Mouse (Mus musculus): ENCODE measurements around the gene Prkar2b. TPM values are rescaled to one million over a fixed set of nuclear protein-coding genes. Genes with fewer than 3 reads are reported as not detected.

Prkar2b gene
- polyA plus RNA-seq, 1 experiment from 2014 or later = 18.9 TPM

GRCm38 (mm10) chr12:31939026-31939425 lies 122.1 kb downstream of the Prkar2b start:
- H3K36me3 ChIP-seq = peaks cover 74% of the 10 kb centered on the region
- no peak overlapping the region for H3K4me3 ChIP-seq
- peaks cover 7% of the 10 kb centered on the region for H3K4me1 ChIP-seq (replicated peaks)
- H3K9ac ChIP-seq = no peak overlapping the region
- no peak for ATAC-seq (ENCODE audit: insufficient number of reproducible peaks, low FRiP score)
- no peak overlapping the region for H3K4me2 ChIP-seq
- no peaks in the 10 kb centered on the region for H3K27me3 ChIP-seq (replicated peaks)
- H3K9me3 ChIP-seq (replicated peaks) = no peaks in the 10 kb centered on the region
- no peak overlapping the region for H3K27ac ChIP-seq (ENCODE audit: poor library complexity, severe bottlenecking)

GRCm38 (mm10) chr12:31938391-31938997 lies 122.6 kb downstream of the Prkar2b start:
- no peak for ATAC-seq (ENCODE audit: insufficient number of reproducible peaks, low FRiP score)
- H3K4me3 ChIP-seq = no peak overlapping the region
- no peak overlapping the region for H3K27ac ChIP-seq (ENCODE audit: poor library complexity, severe bottlenecking)
- no peak overlapping the region for H3K9ac ChIP-seq
- peaks cover 3% of the 10 kb centered on the region for H3K4me1 ChIP-seq (replicated peaks)
- H3K4me2 ChIP-seq = no peak overlapping the region
- WGBS = 92% methylated on average over 4 of the region's 4 CpGs
- H3K9me3 ChIP-seq (replicated peaks) = no peaks in the 10 kb centered on the region
- H3K27me3 ChIP-seq (replicated peaks) = no peaks in the 10 kb centered on the region
- H3K36me3 ChIP-seq = peaks cover 71% of the 10 kb centered on the region

- ATAC-seq (ENCODE audit: insufficient number of reproducible peaks, low FRiP score) = no peak
- WGBS = 85% methylated on average over 3 of the region's 3 CpGs
- no peak overlapping the region for H3K4me2 ChIP-seq
Measured at GRCm38 (mm10) chr12:31937613-31938012, 123.5 kb downstream of the Prkar2b start.

GRCm38 (mm10) chr12:31936657-31937300 lies 124.3 kb downstream of the Prkar2b start:
- no peaks in the 10 kb centered on the region for H3K9me3 ChIP-seq (replicated peaks)
- ATAC-seq (ENCODE audit: insufficient number of reproducible peaks, low FRiP score) = no peak
- no peak overlapping the region for H3K27ac ChIP-seq (ENCODE audit: poor library complexity, severe bottlenecking)
- no peak overlapping the region for H3K4me2 ChIP-seq
- H3K36me3 ChIP-seq = peaks cover 74% of the 10 kb centered on the region
- 49% methylated on average over 6 of the region's 6 CpGs for WGBS
- no peak overlapping the region for H3K9ac ChIP-seq
- no peaks in the 10 kb centered on the region for H3K27me3 ChIP-seq (replicated peaks)
- no peak overlapping the region for H3K4me3 ChIP-seq
- H3K4me1 ChIP-seq (replicated peaks) = no peaks in the 10 kb centered on the region

More at GRCm38 (mm10) chr12:31937613-31938012, 123.5 kb downstream of the Prkar2b start:
- Histone ChIP-seq H3K9me3 (replicated peaks) (no peaks in the 10 kb centered on the region), H3K27me3 (replicated peaks) (no peaks in the 10 kb centered on the region), H3K4me3 (no peak overlapping the region), H3K4me1 (replicated peaks) (no peaks in the 10 kb centered on the region), H3K27ac (ENCODE audit: poor library complexity, severe bottlenecking) (no peak overlapping the region), H3K9ac (no peak overlapping the region), H3K36me3 (peaks cover 70% of the 10 kb centered on the region)

- Histone ChIP-seq H3K9me3 (replicated peaks) (no peaks in the 10 kb centered on the region), H3K4me1 (replicated peaks) (no peaks in the 10 kb centered on the region), H3K36me3 (peaks cover 73% of the 10 kb centered on the region), H3K9ac (no peak overlapping the region), H3K27me3 (replicated peaks) (no peaks in the 10 kb centered on the region), H3K27ac (ENCODE audit: poor library complexity, severe bottlenecking) (no peak overlapping the region), H3K4me2 (no peak overlapping the region), H3K4me3 (no peak overlapping the region)
- 91% methylated on average over 3 of the region's 3 CpGs for WGBS
- ATAC-seq (ENCODE audit: insufficient number of reproducible peaks, low FRiP score) = no peak
Measured at GRCm38 (mm10) chr12:31931818-31932217, 129.3 kb downstream of the Prkar2b start.

GRCm38 (mm10) chr12:31928498-31928897 lies 132.6 kb downstream of the Prkar2b start:
- H3K4me2 ChIP-seq = no peak overlapping the region
- H3K9me3 ChIP-seq (replicated peaks) = no peaks in the 10 kb centered on the region
- no peak overlapping the region for H3K4me3 ChIP-seq
- H3K9ac ChIP-seq = no peak overlapping the region
- WGBS = 84% methylated on average over 3 of the region's 3 CpGs
- ATAC-seq (ENCODE audit: insufficient number of reproducible peaks, low FRiP score) = no peak
- H3K27me3 ChIP-seq (replicated peaks) = no peaks in the 10 kb centered on the region
- peaks cover 78% of the 10 kb centered on the region for H3K36me3 ChIP-seq
- no peaks in the 10 kb centered on the region for H3K4me1 ChIP-seq (replicated peaks)
- H3K27ac ChIP-seq (ENCODE audit: poor library complexity, severe bottlenecking) = no peak overlapping the region

- peaks cover 70% of the 10 kb centered on the region for H3K36me3 ChIP-seq
- ATAC-seq (ENCODE audit: insufficient number of reproducible peaks, low FRiP score) = 0 out of 2 replicates have a peak, but pooled peaks have one; percentile 39
- no peaks in the 10 kb centered on the region for H3K4me1 ChIP-seq (replicated peaks)
- WGBS = 60% methylated on average over 4 of the region's 4 CpGs
- no peak overlapping the region for H3K4me2 ChIP-seq
- no peak overlapping the region for H3K4me3 ChIP-seq
- H3K27me3 ChIP-seq (replicated peaks) = no peaks in the 10 kb centered on the region
- H3K9me3 ChIP-seq (replicated peaks) = no peaks in the 10 kb centered on the region
- no peak overlapping the region for H3K9ac ChIP-seq
- no peak overlapping the region for H3K27ac ChIP-seq (ENCODE audit: poor library complexity, severe bottlenecking)
Measured at GRCm38 (mm10) chr12:31926661-31927061, 134.4 kb downstream of the Prkar2b start.

GRCm38 (mm10) chr12:31925343-31925742 lies 135.8 kb downstream of the Prkar2b start:
- no peak overlapping the region for H3K27ac ChIP-seq (ENCODE audit: poor library complexity, severe bottlenecking)
- H3K36me3 ChIP-seq = peaks cover 65% of the 10 kb centered on the region
- no peaks in the 10 kb centered on the region for H3K27me3 ChIP-seq (replicated peaks)
- H3K4me3 ChIP-seq = no peak overlapping the region
- H3K4me2 ChIP-seq = no peak overlapping the region
- no peaks in the 10 kb centered on the region for H3K9me3 ChIP-seq (replicated peaks)
- no peak overlapping the region for H3K9ac ChIP-seq
- 83% methylated on average over 6 of the region's 6 CpGs for WGBS
- H3K4me1 ChIP-seq (replicated peaks) = no peaks in the 10 kb centered on the region
- ATAC-seq (ENCODE audit: insufficient number of reproducible peaks, low FRiP score) = no peak

- no peaks in the 10 kb centered on the region for H3K4me1 ChIP-seq (replicated peaks)
- 78% methylated on average over 3 of the region's 3 CpGs for WGBS
Measured at GRCm38 (mm10) chr12:31924135-31924534, 137.0 kb downstream of the Prkar2b start.

GRCm38 (mm10) chr12:31920464-31921405 lies 140.4 kb downstream of the Prkar2b start:
- Histone ChIP-seq H3K9ac (no peak overlapping the region), H3K4me3 (no peak overlapping the region), H3K4me1 (replicated peaks) (peaks cover 9% of the 10 kb centered on the region; the same call in 1 of the 2 replicates), H3K27me3 (replicated peaks) (no peaks in the 10 kb centered on the region), H3K36me3 (peaks cover 47% of the 10 kb centered on the region), H3K27ac (ENCODE audit: poor library complexity, severe bottlenecking) (no peak overlapping the region), H3K9me3 (replicated peaks) (no peaks in the 10 kb centered on the region), H3K4me2 (no peak overlapping the region)
- ATAC-seq (ENCODE audit: insufficient number of reproducible peaks, low FRiP score) = no peak
- WGBS = 83% methylated on average over 18 of the region's 18 CpGs

More at GRCm38 (mm10) chr12:31924135-31924534, 137.0 kb downstream of the Prkar2b start:
- Histone ChIP-seq H3K4me3 (no peak overlapping the region), H3K9ac (no peak overlapping the region), H3K4me2 (no peak overlapping the region), H3K36me3 (peaks cover 63% of the 10 kb centered on the region), H3K27me3 (replicated peaks) (no peaks in the 10 kb centered on the region), H3K27ac (ENCODE audit: poor library complexity, severe bottlenecking) (no peak overlapping the region), H3K9me3 (replicated peaks) (no peaks in the 10 kb centered on the region)
- no peak for ATAC-seq (ENCODE audit: insufficient number of reproducible peaks, low FRiP score)

GRCm38 (mm10) chr12:31917245-31917644 lies 143.9 kb downstream of the Prkar2b start:
- Histone ChIP-seq H3K27ac (ENCODE audit: poor library complexity, severe bottlenecking) (peak overlapping the region; percentile 61), H3K4me3 (no peak overlapping the region), H3K9ac (no peak overlapping the region), H3K9me3 (replicated peaks) (no peaks in the 10 kb centered on the region), H3K4me2 (no peak overlapping the region), H3K4me1 (replicated peaks) (peaks cover 13% of the 10 kb centered on the region), H3K27me3 (replicated peaks) (no peaks in the 10 kb centered on the region), H3K36me3 (peaks cover 25% of the 10 kb centered on the region)
- peak; percentile 49 for ATAC-seq (ENCODE audit: insufficient number of reproducible peaks, low FRiP score)
- WGBS = 38% methylated on average over 5 of the region's 5 CpGs
